Mouse (Mus musculus): Measurements from ENCODE around the gene Them7. TPM values are rescaled to one million over a fixed set of nuclear protein-coding genes. Genes with fewer than 3 reads are reported as not detected.

Gene Them7
- polyA plus RNA-seq, 1 experiment from 2014 or later: 0.87 TPM

GRCm38 (mm10) chr2:105396066-105396465, 171.9 kb downstream of the Them7 start:
- WGBS: 95% methylated on average over 9 of the region's 9 CpGs
- Histone ChIP-seq H3K36me3 (peaks cover 51% of the 10 kb centered on the region), H3K27ac (no peak overlapping the region), H3K27me3 (no peaks in the 10 kb centered on the region), H3K9ac (replicated peaks) (no peak overlapping the region), H3K4me3 (replicated peaks) (no peak overlapping the region), H3K4me1 (replicated peaks) (peaks cover 21% of the 10 kb centered on the region), H3K9me3 (no peaks in the 10 kb centered on the region), H3K4me2 (no peak overlapping the region)
- no peak for ATAC-seq (ENCODE audit: insufficient number of reproducible peaks, insufficient read depth, low FRiP score, low TSS enrichment, low read depth)

- WGBS: 47% methylated on average over 5 of the region's 5 CpGs
- Histone ChIP-seq H3K4me2 (peak overlapping the region; percentile 68), H3K36me3 (peaks cover 35% of the 10 kb centered on the region), H3K9me3 (no peaks in the 10 kb centered on the region), H3K4me1 (replicated peaks) (peaks cover 21% of the 10 kb centered on the region), H3K9ac (replicated peaks) (peak overlapping the region; percentile 96), H3K4me3 (replicated peaks) (peak overlapping the region; percentile 81), H3K27ac (no peak overlapping the region), H3K27me3 (no peaks in the 10 kb centered on the region)
- no peak for ATAC-seq (ENCODE audit: insufficient number of reproducible peaks, insufficient read depth, low FRiP score, low TSS enrichment, low read depth)
Observed at GRCm38 (mm10) chr2:105397446-105398211, 173.5 kb downstream of the Them7 start.

DNA sequence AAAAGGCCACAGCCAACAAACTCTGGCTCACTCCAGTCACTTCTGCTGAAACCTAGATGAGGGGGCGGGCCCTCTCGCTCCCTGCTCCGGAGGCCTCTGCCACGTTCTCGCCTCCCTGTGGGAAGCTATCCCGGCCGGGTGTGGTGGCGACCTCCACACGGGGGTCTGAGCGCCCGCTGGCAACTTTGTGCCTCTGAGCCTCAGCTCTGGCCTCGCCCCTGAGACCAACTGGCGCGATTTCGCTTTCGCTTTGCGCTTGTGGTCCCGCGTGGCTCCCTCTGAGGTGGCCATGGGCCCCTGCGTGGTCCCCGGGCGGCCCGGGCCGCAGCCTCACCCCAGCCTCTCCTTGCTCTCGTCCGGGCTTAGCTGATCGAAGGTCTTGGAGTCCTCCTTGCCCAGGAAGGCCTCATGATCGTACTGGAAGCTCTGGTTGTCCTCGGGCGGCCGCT, 174.5 kb downstream of the Them7 start:
- peak overlapping the region; percentile 96 for H3K9ac ChIP-seq (replicated peaks)
- H3K4me3 ChIP-seq (replicated peaks): peak overlapping the region; percentile 81
- no peaks in the 10 kb centered on the region for H3K27me3 ChIP-seq
- under 1% methylated on average over 31 of the region's 31 CpGs for WGBS
- H3K36me3 ChIP-seq: peaks cover 25% of the 10 kb centered on the region
- H3K4me2 ChIP-seq: peak overlapping the region; percentile 68
- no peaks in the 10 kb centered on the region for H3K9me3 ChIP-seq
- H3K27ac ChIP-seq: peak overlapping the region; percentile 97
- peaks cover 21% of the 10 kb centered on the region for H3K4me1 ChIP-seq (replicated peaks)
- peak; percentile 63 for ATAC-seq (ENCODE audit: insufficient number of reproducible peaks, insufficient read depth, low FRiP score, low TSS enrichment, low read depth)

GRCm38 (mm10) chr2:105399085-105399891, 175.2 kb downstream of the Them7 start, which contains the start of gene Rcn1:
Rcn1 (minus strand) TSS chr2:105399319.
- peak; percentile 95 for ATAC-seq (ENCODE audit: insufficient number of reproducible peaks, insufficient read depth, low FRiP score, low TSS enrichment, low read depth)
- H3K9ac ChIP-seq (replicated peaks): peak within 1 kb of the TSS; percentile 96
- under 1% methylated on average over 56 of the region's 57 CpGs for WGBS

GRCm38 (mm10) chr2:105400558-105400957, 176.4 kb downstream of the Them7 start:
- H3K27ac ChIP-seq: no peak overlapping the region
- H3K27me3 ChIP-seq: no peaks in the 10 kb centered on the region
- peaks cover 21% of the 10 kb centered on the region for H3K4me1 ChIP-seq (replicated peaks)
- H3K36me3 ChIP-seq: peaks cover 6% of the 10 kb centered on the region; the same call in 1 of the 2 replicates
- 81% methylated on average over 4 of the region's 4 CpGs for WGBS
- H3K4me3 ChIP-seq (replicated peaks): no peak overlapping the region
- H3K9me3 ChIP-seq: no peaks in the 10 kb centered on the region
- H3K9ac ChIP-seq (replicated peaks): no peak overlapping the region
- ATAC-seq (ENCODE audit: insufficient number of reproducible peaks, insufficient read depth, low FRiP score, low TSS enrichment, low read depth): no peak
- no peak overlapping the region for H3K4me2 ChIP-seq

More at GRCm38 (mm10) chr2:105399085-105399891, 175.2 kb downstream of the Them7 start, which contains the start of gene Rcn1:
- no peaks in the 10 kb centered on the region for H3K9me3 ChIP-seq
- H3K4me1 ChIP-seq (replicated peaks): peaks cover 21% of the 10 kb centered on the region
- H3K4me3 ChIP-seq (replicated peaks): peak within 1 kb of the TSS; percentile 81
- H3K27me3 ChIP-seq: no peaks in the 10 kb centered on the region
- H3K36me3 ChIP-seq: peaks cover 18% of the 10 kb centered on the region
- H3K27ac ChIP-seq: peak within 1 kb of the TSS; percentile 97
- H3K4me2 ChIP-seq: peak within 1 kb of the TSS; percentile 68

GRCm38 (mm10) chr2:105402180-105402579, 178.1 kb downstream of the Them7 start:
- 85% methylated on average over 2 of the region's 2 CpGs for WGBS
- Histone ChIP-seq H3K9ac (replicated peaks) (no peak overlapping the region), H3K9me3 (no peaks in the 10 kb centered on the region), H3K4me1 (replicated peaks) (peaks cover 15% of the 10 kb centered on the region), H3K27ac (no peak overlapping the region), H3K36me3 (no peaks in the 10 kb centered on the region), H3K4me3 (replicated peaks) (no peak overlapping the region), H3K4me2 (no peak overlapping the region), H3K27me3 (no peaks in the 10 kb centered on the region)
- ATAC-seq (ENCODE audit: insufficient number of reproducible peaks, insufficient read depth, low FRiP score, low TSS enrichment, low read depth): no peak

DNA sequence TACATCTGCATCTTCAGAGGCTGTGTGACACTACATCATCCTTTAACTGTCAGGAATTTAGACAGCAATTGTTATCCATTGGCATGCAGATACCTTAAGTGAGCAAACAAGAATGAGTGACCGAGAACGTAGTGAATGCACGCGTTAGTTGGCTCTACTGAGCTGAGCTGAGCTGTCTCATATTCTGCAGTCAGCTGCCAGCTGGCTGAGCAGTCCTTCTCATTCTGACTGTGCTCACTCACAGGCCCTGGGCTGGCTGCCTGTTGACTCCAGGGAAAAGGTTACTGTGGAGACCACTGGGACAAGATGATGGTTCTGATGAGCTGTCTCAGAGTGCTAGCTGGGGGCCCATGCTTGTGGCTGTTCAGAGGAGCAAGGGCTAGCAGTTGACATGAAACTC, 184.4 kb downstream of the Them7 start:
- H3K27me3 ChIP-seq: no peaks in the 10 kb centered on the region
- 84% methylated on average over 4 of the region's 4 CpGs for whole genome bisulfite sequencing
- H3K4me1 ChIP-seq (replicated peaks): no peaks in the 10 kb centered on the region
- H3K9ac ChIP-seq (replicated peaks): no peak overlapping the region
- no peaks in the 10 kb centered on the region for H3K9me3 ChIP-seq
- no peak overlapping the region for H3K27ac ChIP-seq
- no peak overlapping the region for H3K4me2 ChIP-seq
- no peaks in the 10 kb centered on the region for H3K36me3 ChIP-seq
- no peak for ATAC-seq (ENCODE audit: insufficient number of reproducible peaks, insufficient read depth, low FRiP score, low TSS enrichment, low read depth)
- no peak overlapping the region for H3K4me3 ChIP-seq (replicated peaks)

GRCm38 (mm10) chr2:105409253-105409652, 185.1 kb downstream of the Them7 start:
- no peak overlapping the region for H3K27ac ChIP-seq
- H3K27me3 ChIP-seq: no peaks in the 10 kb centered on the region
- no peaks in the 10 kb centered on the region for H3K4me1 ChIP-seq (replicated peaks)
- no peak for ATAC-seq (ENCODE audit: insufficient number of reproducible peaks, insufficient read depth, low FRiP score, low TSS enrichment, low read depth)
- H3K36me3 ChIP-seq: no peaks in the 10 kb centered on the region
- H3K9me3 ChIP-seq: no peaks in the 10 kb centered on the region
- H3K4me2 ChIP-seq: no peak overlapping the region
- WGBS: 80% methylated on average over 1 of the region's 1 CpGs
- no peak overlapping the region for H3K4me3 ChIP-seq (replicated peaks)
- H3K9ac ChIP-seq (replicated peaks): no peak overlapping the region

DNA sequence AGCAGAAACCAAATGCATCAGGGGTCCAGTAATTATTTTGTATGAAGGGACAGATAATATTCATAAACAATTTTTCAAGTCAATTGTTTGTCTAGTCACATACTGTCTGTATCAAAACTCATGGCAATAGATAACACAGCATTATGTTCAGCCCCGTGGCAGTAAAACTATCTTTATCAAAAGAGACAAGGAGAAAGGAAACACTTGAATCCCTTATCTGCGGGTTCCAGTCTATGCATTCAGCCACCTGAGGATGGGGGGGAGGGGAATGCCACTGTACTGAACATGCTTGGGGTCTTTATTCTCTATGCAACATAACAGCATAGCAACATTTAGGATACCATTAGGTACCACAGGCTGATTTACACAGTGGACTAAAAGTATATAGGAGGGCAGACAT, 190.2 kb downstream of the Them7 start:
- 82% methylated on average over 2 of the region's 2 CpGs for WGBS
- Histone ChIP-seq H3K27me3 (no peaks in the 10 kb centered on the region), H3K4me3 (replicated peaks) (no peak overlapping the region), H3K4me2 (no peak overlapping the region), H3K27ac (no peak overlapping the region), H3K36me3 (no peaks in the 10 kb centered on the region), H3K4me1 (replicated peaks) (peaks cover 10% of the 10 kb centered on the region; the same call in 1 of the 2 replicates), H3K9ac (replicated peaks) (no peak overlapping the region), H3K9me3 (no peaks in the 10 kb centered on the region)
- no peak for ATAC-seq (ENCODE audit: insufficient number of reproducible peaks, insufficient read depth, low FRiP score, low TSS enrichment, low read depth)

DNA sequence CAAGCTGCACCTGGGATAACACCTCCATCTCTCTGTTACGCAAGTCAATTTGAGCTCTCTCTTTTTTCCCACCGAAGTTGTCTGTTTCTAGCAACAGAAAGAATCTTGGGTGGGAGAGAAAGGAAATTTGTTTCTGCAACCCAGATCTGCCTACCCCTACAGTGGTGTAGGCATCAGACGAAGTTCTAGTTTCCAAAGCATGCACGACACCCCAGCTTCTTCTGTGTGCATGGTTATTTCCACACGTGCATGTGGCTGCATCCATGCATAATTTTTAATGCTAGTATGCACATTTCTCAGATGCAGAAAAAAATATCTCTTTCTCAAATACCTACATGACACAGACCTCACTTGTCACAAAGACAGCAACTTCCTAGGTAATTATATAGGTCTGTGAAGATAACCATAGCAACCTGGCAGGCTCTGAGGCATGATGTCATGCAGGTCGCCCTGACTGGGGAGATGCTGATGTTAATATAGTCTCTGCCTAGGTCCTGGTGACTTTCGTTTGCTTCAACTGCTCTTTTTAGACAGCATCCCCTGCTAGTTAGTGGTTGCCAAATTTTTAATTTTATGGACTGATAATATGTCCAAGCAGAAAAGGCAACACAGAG, 192.0 kb downstream of the Them7 start:
- Histone ChIP-seq H3K4me3 (replicated peaks) (no peak overlapping the region), H3K9ac (replicated peaks) (no peak overlapping the region), H3K4me2 (no peak overlapping the region), H3K27me3 (no peaks in the 10 kb centered on the region), H3K9me3 (no peaks in the 10 kb centered on the region), H3K36me3 (no peaks in the 10 kb centered on the region), H3K4me1 (replicated peaks) (peaks cover 10% of the 10 kb centered on the region; the same call in 1 of the 2 replicates), H3K27ac (no peak overlapping the region)
- WGBS: 68% methylated on average over 7 of the region's 7 CpGs
- no peak for ATAC-seq (ENCODE audit: insufficient number of reproducible peaks, insufficient read depth, low FRiP score, low TSS enrichment, low read depth)

Data from limb, embryonic 12.5 days (tissue).